Mouse (Mus musculus) ES-Bruce4 (cell line): Measurements from ENCODE around the gene H2-DMa.

ENCODE experiments used
- CTCF ChIP-seq: IDR thresholded peaks from one replicate; pipeline ENCODE4 v1.8.1; 2011; ENCODE audit warnings: low read depth, low read length
- EP300 ChIP-seq: IDR thresholded peaks from 2 replicates; pipeline ENCODE4 v1.6.1; 2011; ENCODE audit warnings: low read depth, low read length; ENCODE audit not compliant: insufficient read depth
- POLR2A ChIP-seq: IDR thresholded peaks from one replicate; pipeline ENCODE4 v1.8.1; 2011; ENCODE audit warnings: low read length; ENCODE audit not compliant: insufficient read depth

GRCm38 (mm10) chr17:34072091-34072490, 47.2 kb upstream of the H2-DMa start:
- TF ChIP-seq POLR2A: no peak
- no peak for TF ChIP-seq CTCF
- no peak for TF ChIP-seq EP300
